Mouse (Mus musculus): ENCODE results near the gene Gm13272. TPM values are rescaled to one million over a fixed set of nuclear protein-coding genes. Genes with fewer than 3 reads are reported as not detected.
"Not testable (repeated sequence)": the region's sequence is repeated elsewhere in the genome, so short reads cannot be mapped to it uniquely, and the experiment has no call there.

Gm13272 gene
- polyA plus RNA-seq (2016; fragmentation: Nextera tagmentation; extraction: Ambion mirVana) = not detected in 2 replicates

GRCm38 (mm10) chr4:88779550-88779949 is at the start of gene Gm13272:
TSS of gene Gm13272 (plus strand) at chr4:88779850.
- no CpG with 5 or more reads among the region's 29 CpGs for WGBS
- H3K36me3 ChIP-seq = not testable (repeated sequence)

DNA sequence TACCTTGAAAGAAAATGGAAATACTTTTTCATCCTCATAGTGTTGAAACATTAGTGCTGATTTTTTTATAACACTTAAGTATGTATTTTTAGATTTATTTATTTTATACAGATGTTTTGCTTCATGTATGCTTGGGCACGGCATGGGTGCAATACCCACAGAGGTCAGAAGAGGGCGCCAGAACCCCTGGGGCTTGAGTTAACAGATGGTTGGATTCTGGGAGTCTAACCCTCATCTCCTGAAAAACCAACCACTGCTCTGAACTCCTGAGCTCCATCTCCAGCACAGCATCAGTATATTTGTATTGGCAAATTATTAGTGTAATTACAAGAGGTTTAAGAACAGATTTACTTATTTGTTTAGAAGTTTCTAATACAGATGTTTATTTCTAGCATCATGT is 41.2 kb upstream of the Gm13272 start:
- WGBS = 5% methylated on average over 2 of the region's 2 CpGs

More at GRCm38 (mm10) chr4:88779550-88779949, at the start of gene Gm13272:
- not testable (repeated sequence) for H3K4me3 ChIP-seq; H3K27ac ChIP-seq; DNase-seq (ENCODE audit: low spot score); H3K27me3 ChIP-seq (ENCODE audit: insufficient read depth, poor library complexity, severe bottlenecking); H3K9me3 ChIP-seq; H3K4me1 ChIP-seq

GRCm38 (mm10) chr4:88739036-88739435 is 40.6 kb upstream of the Gm13272 start:
- Histone ChIP-seq H3K4me3 (no peak overlapping the region), H3K27ac (no peak overlapping the region), H3K4me1 (no peaks in the 10 kb centered on the region), H3K27me3 (ENCODE audit: insufficient read depth, poor library complexity, severe bottlenecking) (no peaks in the 10 kb centered on the region), H3K36me3 (no peaks in the 10 kb centered on the region), H3K9me3 (no peaks in the 10 kb centered on the region)
- 83% methylated on average over 6 of the region's 6 CpGs for WGBS
- DNase-seq (ENCODE audit: low spot score) = no peak

More for the DNA sequence above, 41.2 kb upstream of the Gm13272 start:
- no peak overlapping the region for H3K4me3 ChIP-seq
- H3K4me1 ChIP-seq = no peaks in the 10 kb centered on the region
- no peaks in the 10 kb centered on the region for H3K36me3 ChIP-seq
- H3K9me3 ChIP-seq = no peaks in the 10 kb centered on the region
- DNase-seq (ENCODE audit: low spot score) = peak; percentile 82
- H3K27ac ChIP-seq = no peak overlapping the region
- no peaks in the 10 kb centered on the region for H3K27me3 ChIP-seq (ENCODE audit: insufficient read depth, poor library complexity, severe bottlenecking)

DNA sequence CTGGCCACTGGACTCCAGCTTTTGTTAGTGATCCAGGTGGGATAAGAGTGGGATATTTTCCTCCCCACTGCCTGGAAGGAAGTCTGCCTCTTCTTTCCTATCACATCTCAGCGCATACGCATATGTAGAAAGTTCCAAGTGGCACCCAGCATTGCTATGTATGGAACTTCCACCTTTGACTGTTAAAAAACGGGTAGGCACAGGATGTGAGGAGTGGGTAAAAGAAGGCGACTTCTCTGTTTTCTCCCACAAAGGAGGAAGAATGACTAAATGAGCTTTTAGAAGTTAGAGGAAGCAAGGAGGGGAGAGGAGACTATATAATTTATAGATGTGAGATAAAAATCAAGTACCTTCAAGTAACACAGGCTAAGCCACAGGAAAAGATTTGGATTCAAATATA is 38.2 kb upstream of the Gm13272 start:
- no peaks in the 10 kb centered on the region for H3K27me3 ChIP-seq (ENCODE audit: insufficient read depth, poor library complexity, severe bottlenecking)
- H3K9me3 ChIP-seq = no peaks in the 10 kb centered on the region
- H3K27ac ChIP-seq = no peak overlapping the region
- no peak for DNase-seq (ENCODE audit: low spot score)
- no peak overlapping the region for H3K4me3 ChIP-seq
- no peaks in the 10 kb centered on the region for H3K36me3 ChIP-seq
- 79% methylated on average over 4 of the region's 4 CpGs for WGBS
- H3K4me1 ChIP-seq = no peaks in the 10 kb centered on the region

DNA sequence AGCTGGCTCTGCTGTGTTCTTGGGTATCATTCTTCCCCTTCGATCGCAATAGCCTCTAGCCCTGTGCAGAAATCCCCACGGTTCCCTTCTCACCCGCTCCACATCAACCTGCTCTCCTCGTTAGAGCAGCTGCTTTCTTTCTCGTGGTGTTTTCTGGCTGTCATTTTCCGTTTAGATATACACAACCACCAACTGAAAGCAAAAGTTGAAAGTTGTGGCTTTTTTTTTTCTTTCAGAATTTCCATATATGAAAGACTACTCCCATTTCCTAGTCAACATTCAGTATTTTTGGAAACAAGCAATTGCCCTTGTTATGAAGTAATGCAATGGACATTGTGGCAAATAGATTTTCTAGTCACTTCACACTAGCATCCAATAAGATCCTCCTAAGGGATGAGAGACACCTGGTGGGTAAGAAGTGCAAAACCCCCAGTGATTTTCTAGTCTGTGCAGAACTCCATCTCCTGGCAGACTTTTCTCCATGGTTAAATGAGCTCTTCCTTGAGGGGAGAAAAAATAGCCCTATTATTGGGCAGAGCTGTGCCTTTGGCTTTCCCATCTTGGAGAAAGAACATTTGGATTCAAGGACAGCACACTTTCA is 36.8 kb upstream of the Gm13272 start:
- Histone ChIP-seq H3K27ac (no peak overlapping the region), H3K4me1 (no peaks in the 10 kb centered on the region), H3K9me3 (no peaks in the 10 kb centered on the region), H3K36me3 (no peaks in the 10 kb centered on the region), H3K27me3 (ENCODE audit: insufficient read depth, poor library complexity, severe bottlenecking) (no peaks in the 10 kb centered on the region), H3K4me3 (no peak overlapping the region)
- WGBS = 76% methylated on average over 7 of the region's 7 CpGs
- DNase-seq (ENCODE audit: low spot score) = no peak

- Histone ChIP-seq H3K27ac (no peak overlapping the region), H3K4me1 (no peaks in the 10 kb centered on the region), H3K4me3 (no peak overlapping the region), H3K36me3 (no peaks in the 10 kb centered on the region), H3K27me3 (ENCODE audit: insufficient read depth, poor library complexity, severe bottlenecking) (no peaks in the 10 kb centered on the region), H3K9me3 (no peaks in the 10 kb centered on the region)
- 68% methylated on average over 3 of the region's 3 CpGs for WGBS
- DNase-seq (ENCODE audit: low spot score) = no peak
Observed at GRCm38 (mm10) chr4:88744207-88744606, 35.4 kb upstream of the Gm13272 start.

DNA sequence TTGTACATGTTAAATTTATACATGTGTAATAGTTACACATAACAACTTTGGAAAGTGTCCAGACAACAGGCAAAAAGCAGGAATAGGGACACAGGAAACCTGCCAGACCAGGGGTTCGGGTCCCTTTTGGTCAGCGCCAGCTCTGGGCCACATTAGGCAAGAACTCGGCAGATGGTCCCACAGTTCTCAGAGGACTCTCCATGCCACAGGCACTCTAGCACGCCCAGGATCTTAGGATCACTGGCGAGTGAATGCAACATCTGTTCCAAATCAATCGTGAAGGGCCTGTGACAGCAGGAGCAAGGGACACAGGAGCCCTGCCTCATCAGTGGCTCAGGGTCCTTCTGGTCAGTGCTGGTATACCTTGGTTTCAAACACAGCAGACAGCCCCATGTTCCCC is 29.7 kb upstream of the Gm13272 start:
- Histone ChIP-seq H3K4me3 (no peak overlapping the region), H3K9me3 (no peaks in the 10 kb centered on the region), H3K27ac (no peak overlapping the region), H3K36me3 (no peaks in the 10 kb centered on the region), H3K27me3 (ENCODE audit: insufficient read depth, poor library complexity, severe bottlenecking) (no peaks in the 10 kb centered on the region), H3K4me1 (no peaks in the 10 kb centered on the region)
- 56% methylated on average over 6 of the region's 6 CpGs for WGBS
- no peak for DNase-seq (ENCODE audit: low spot score)

- 63% methylated on average over 15 of the region's 15 CpGs for WGBS
- H3K36me3 ChIP-seq; H3K4me1 ChIP-seq; DNase-seq (ENCODE audit: low spot score); H3K27ac ChIP-seq; H3K27me3 ChIP-seq (ENCODE audit: insufficient read depth, poor library complexity, severe bottlenecking); H3K4me3 ChIP-seq; H3K9me3 ChIP-seq: not testable (repeated sequence)
Observed at GRCm38 (mm10) chr4:88754818-88755340, 24.8 kb upstream of the Gm13272 start, which contains the start of gene Gm13271. TSS of gene Gm13271 (plus strand) at chr4:88754868.

DNA sequence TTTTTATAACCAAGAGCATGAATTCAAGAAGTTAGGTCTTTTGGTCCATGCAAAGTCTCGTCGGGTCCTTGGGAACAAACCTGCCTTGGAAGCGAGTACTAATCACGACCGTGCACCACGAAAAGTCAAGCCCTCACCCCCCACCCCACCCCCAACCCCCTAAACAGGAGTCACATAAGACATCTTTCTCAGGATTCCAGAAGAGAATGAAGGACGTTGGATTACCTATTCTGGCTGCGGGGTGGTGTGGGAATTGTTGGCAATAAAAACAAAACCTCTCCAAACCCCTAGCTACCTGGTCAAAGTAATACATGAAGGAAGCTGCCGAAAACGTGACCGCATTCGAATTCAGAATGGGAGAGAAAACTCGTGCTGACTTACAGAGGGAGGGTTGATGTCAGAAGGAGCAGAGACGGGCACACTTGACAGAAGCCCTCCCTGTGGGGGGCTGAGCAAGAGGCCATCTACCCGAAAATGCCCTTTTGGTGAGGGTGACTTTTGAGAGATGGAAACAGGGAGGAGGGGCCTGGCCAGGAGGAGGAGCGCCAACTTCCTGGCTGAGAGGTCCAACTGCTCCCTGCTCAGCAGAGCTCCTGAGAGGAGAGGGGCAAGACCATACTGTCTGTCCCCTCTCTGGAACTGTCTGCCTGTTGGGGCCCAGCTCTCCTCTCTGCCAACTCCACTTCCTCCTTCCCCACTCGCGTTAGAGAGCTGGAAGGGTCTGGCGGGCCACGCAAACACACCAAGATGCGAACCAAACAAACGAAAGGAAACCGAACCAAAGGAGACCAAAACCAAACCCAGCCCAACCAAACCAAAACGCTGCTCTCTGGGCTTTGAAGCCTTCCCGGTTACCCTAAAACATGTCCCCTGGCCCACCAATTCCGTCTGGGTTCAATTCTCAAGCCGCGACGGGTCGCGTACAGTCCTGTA is 22.8 kb upstream of the Gm13272 start:
- not testable (repeated sequence) for H3K4me1 ChIP-seq; H3K36me3 ChIP-seq; H3K9me3 ChIP-seq; H3K27me3 ChIP-seq (ENCODE audit: insufficient read depth, poor library complexity, severe bottlenecking)
- WGBS = 11% methylated on average over 29 of the region's 31 CpGs
- peak; percentile 78 for DNase-seq (ENCODE audit: low spot score)
- Histone ChIP-seq H3K4me3 (peak overlapping the region; percentile 64), H3K27ac (peak overlapping the region; percentile 88)

DNA sequence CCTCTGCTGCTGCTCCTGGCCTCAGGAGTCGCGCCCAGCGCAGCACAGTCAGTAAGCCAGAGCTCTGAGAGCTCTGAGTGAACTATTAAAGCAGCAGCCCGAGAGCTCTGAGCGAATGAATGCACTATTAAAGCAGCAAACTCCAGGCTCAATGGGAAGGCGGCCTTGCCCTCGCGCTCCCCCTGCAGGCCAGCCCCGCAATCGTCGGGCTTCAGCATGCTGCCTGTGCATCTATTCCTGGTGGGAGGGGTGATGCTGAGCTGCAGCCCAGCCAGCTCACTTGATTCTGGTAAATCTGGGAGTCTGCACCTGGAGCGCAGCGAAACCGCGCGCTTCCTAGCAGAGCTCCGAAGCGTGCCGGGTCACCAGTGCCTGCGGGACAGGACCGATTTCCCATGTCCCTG is 22.0 kb upstream of the Gm13272 start:
- not testable (repeated sequence) for H3K4me1 ChIP-seq; H3K27me3 ChIP-seq (ENCODE audit: insufficient read depth, poor library complexity, severe bottlenecking); H3K9me3 ChIP-seq; H3K36me3 ChIP-seq
- H3K4me3 ChIP-seq = peak overlapping the region; percentile 64
- DNase-seq (ENCODE audit: low spot score) = peak; percentile 93
- 1% methylated on average over 20 of the region's 21 CpGs for WGBS
- peak overlapping the region; percentile 88 for H3K27ac ChIP-seq

- H3K27ac ChIP-seq; DNase-seq (ENCODE audit: low spot score); H3K9me3 ChIP-seq; H3K27me3 ChIP-seq (ENCODE audit: insufficient read depth, poor library complexity, severe bottlenecking); H3K4me1 ChIP-seq; H3K4me3 ChIP-seq; H3K36me3 ChIP-seq: not testable (repeated sequence)
- 79% methylated on average over 9 of the region's 9 CpGs for WGBS
Observed at GRCm38 (mm10) chr4:88758751-88759150, 20.9 kb upstream of the Gm13272 start.

DNA sequence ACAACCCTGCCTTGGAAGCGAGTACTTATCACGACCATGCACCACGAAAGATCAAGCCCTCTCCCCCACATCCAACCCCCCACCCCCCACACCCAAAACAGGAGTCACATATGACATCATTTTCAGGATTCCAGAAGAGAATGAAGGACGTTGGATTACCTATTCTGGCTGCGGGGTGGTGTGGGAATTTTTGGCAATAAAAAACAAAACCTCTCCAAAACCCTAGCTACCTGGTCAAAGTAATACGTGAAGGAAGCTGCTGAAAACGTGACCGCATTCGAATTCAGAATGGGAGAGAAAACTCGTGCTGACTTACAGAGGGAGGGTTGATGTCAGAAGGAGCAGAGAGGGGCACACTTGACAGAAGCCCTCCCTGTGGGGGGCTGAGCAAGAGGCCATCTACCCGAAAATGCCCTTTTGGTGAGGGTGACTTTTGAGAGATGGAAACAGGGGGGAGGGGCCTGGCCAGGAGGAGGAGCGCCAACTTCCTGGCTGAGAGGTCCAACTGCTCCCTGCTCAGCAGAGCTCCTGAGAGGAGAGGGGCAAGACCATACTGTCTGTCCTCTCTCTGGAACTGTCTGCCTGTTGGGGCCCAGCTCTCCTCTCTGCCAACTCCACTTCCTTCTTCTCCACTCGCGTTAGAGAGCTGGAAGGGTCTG is 19.9 kb upstream of the Gm13272 start, which contains the start of gene Gm13283:
Gm13283 (plus strand) TSS at position 510 of the 659 bp plus-strand sequence.
- H3K27me3 ChIP-seq (ENCODE audit: insufficient read depth, poor library complexity, severe bottlenecking); H3K36me3 ChIP-seq; DNase-seq (ENCODE audit: low spot score); H3K9me3 ChIP-seq; H3K4me1 ChIP-seq; H3K27ac ChIP-seq: not testable (repeated sequence)
- peak within 1 kb of the TSS; percentile 44 for H3K4me3 ChIP-seq
- WGBS = 16% methylated on average over 10 of the region's 14 CpGs

DNA sequence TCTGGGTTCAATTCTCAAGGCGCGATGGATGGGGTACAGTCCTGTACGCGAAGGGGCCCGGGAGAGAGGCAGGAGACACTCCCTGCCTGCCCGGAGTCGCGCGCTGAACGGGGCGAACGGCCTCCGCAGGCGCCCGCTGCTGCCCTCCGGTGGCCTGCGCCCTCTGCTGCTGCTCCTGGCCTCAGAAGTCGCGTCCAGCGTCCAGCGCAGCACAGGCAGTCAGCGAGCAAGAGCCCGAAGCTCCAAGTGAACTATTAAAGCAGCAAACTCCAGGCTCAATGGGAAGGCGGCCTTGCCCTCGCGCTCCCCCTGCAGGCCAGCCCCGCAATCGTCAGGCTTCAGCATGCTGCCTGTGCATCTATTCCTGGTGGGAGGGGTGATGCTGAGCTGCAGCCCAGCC is 19.2 kb upstream of the Gm13272 start:
- not testable (repeated sequence) for H3K9me3 ChIP-seq; H3K27ac ChIP-seq; H3K36me3 ChIP-seq; H3K27me3 ChIP-seq (ENCODE audit: insufficient read depth, poor library complexity, severe bottlenecking); H3K4me1 ChIP-seq
- peak; percentile 83 for DNase-seq (ENCODE audit: low spot score)
- under 1% methylated on average over 23 of the region's 28 CpGs for WGBS
- H3K4me3 ChIP-seq = peak overlapping the region; percentile 44

Data from heart, embryonic 10.5 days (tissue).